In genomic region chr4:134591506-134592061, GRCm38 (mm10) we compare ENCODE assay signal across 7 mouse cellular contexts. TPM values are rescaled to one million over a fixed set of nuclear protein-coding genes. Genes with fewer than 3 reads are reported as not detected.
DNase-seq lines count a peak whose midpoint lies in the region; ATAC-seq and TF ChIP-seq lines count a peak whose summit lies in the region.

No protein-coding gene starts in this region.

- H3K36me3 ChIP-seq in embryonic facial prominence, embryonic 14.5 days (ENCODE audit: control insufficient read depth, insufficient read depth, low read length), result no peaks in the 10 kb centered on the region
- no peaks in the 10 kb centered on the region for H3K36me3 ChIP-seq in heart, embryonic 16.5 days (ENCODE audit: control insufficient read depth, insufficient read depth)
- H3K36me3 ChIP-seq in myocyte (ENCODE audit: control insufficient read depth, insufficient read depth), result no peaks in the 10 kb centered on the region

- H3K4me3 ChIP-seq in embryonic facial prominence, embryonic 14.5 days (ENCODE audit: low read depth, low read length), result no peak overlapping the region
- no peak overlapping the region for H3K4me3 ChIP-seq in heart, embryonic 16.5 days (ENCODE audit: low read length)
- no peak overlapping the region for H3K4me3 ChIP-seq in myocyte

- no peak overlapping the region for H3ac ChIP-seq in myocyte (ENCODE audit: control insufficient read depth, insufficient read length)

- H3K9ac ChIP-seq in embryonic facial prominence, embryonic 14.5 days (ENCODE audit: low read depth, low read length), result no peak overlapping the region
- H3K9ac ChIP-seq in heart, embryonic 16.5 days (ENCODE audit: low read length), result 0 out of 2 replicates have a peak overlapping the region, but pooled peaks have one; percentile 3

- H3K4me1 ChIP-seq in embryonic facial prominence, embryonic 14.5 days (ENCODE audit: control insufficient read depth, insufficient read depth, low read length), result no peaks in the 10 kb centered on the region; the same call in 1 of the 2 replicates
- peaks cover 19% of the 10 kb centered on the region for H3K4me1 ChIP-seq in heart, embryonic 16.5 days (ENCODE audit: control insufficient read depth, insufficient read depth, low read length)

- no peak for TF ChIP-seq POLR2A in myocyte (IDR thresholded peaks at IDR 0.05; ENCODE audit: insufficient read length, low read depth)

- DNase-seq in MN1 (ENCODE audit: low spot score), result peak; percentile 79
- DNase-seq in adrenal gland, adult (ENCODE audit: inconsistent age in 2 of 2, low spot score in 1 of 2), result peak; percentile 83 to 94
- peak; percentile 87 for DNase-seq in embryonic facial prominence, embryonic 14.5 days (ENCODE audit: low spot score)
- DNase-seq in kidney, postnatal 36 days, result peak; percentile 90 to 95

- peaks cover 4% of the 10 kb centered on the region for H3K79me2 ChIP-seq in myocyte (ENCODE audit: control insufficient read depth, insufficient read depth)

- no peak overlapping the region for H3K27ac ChIP-seq in embryonic facial prominence, embryonic 14.5 days (replicated peaks; ENCODE audit: low read depth, low read length)
- H3K27ac ChIP-seq in heart, embryonic 16.5 days (ENCODE audit: low read length), result peak overlapping the region; percentile 69

- H3K27me3 ChIP-seq in embryonic facial prominence, embryonic 14.5 days (replicated peaks; ENCODE audit: control insufficient read depth, insufficient read depth, low read length), result no peaks in the 10 kb centered on the region
- H3K27me3 ChIP-seq in heart, embryonic 16.5 days (ENCODE audit: control insufficient read depth, insufficient read depth, low read length), result no peaks in the 10 kb centered on the region
- H3K27me3 ChIP-seq in myocyte (ENCODE audit: control insufficient read depth, insufficient read depth, insufficient read length), result no peaks in the 10 kb centered on the region

- WGBS in embryonic facial prominence, embryonic 14.5 days, result 33% methylated on average over 9 of the region's 11 CpGs
- 31% methylated on average over 11 of the region's 11 CpGs for WGBS in heart, embryonic 16.5 days

- no peaks in the 10 kb centered on the region for H3K9me3 ChIP-seq in embryonic facial prominence, embryonic 14.5 days (ENCODE audit: control insufficient read depth, low read length)
- H3K9me3 ChIP-seq in heart, embryonic 16.5 days (replicated peaks; ENCODE audit: control insufficient read depth, low read length), result no peaks in the 10 kb centered on the region

- ATAC-seq in embryonic facial prominence, embryonic 14.5 days (ENCODE audit: low read depth), result peak; percentile 70
- ATAC-seq in heart, embryonic 16.5 days (replicated peaks; ENCODE audit: extremely low read depth, insufficient read depth, low FRiP score), result peak; percentile 70
- no peak for ATAC-seq in inflammation-experienced regulatory T-cells, adult 6 months

- H3K4me2 ChIP-seq in embryonic facial prominence, embryonic 14.5 days (ENCODE audit: low read depth, low read length), result no peak overlapping the region
- H3K4me2 ChIP-seq in heart, embryonic 16.5 days (ENCODE audit: low read depth, low read length), result no peak overlapping the region
- H3K4me2 ChIP-seq in myocyte (ENCODE audit: low read depth), result peak overlapping the region; percentile 12

TF ChIP-seq in myocyte, 11 proteins besides CTCF, POLR2A, EP300 and RAD21:
- peak in 2 of 3 experiments; percentile 89 to 97 for TF ChIP-seq MYOD1 (IDR thresholded peaks at IDR 0.05; ENCODE audit: control insufficient read depth in 1 of 3, insufficient read length in 2 of 3, low read depth in 2 of 3)
- peak; percentile 27 for TF ChIP-seq TCF3 (IDR thresholded peaks at IDR 0.05; ENCODE audit: insufficient read length, low read depth)
- TF ChIP-seq TCF12 (IDR thresholded peaks at IDR 0.05; ENCODE audit: insufficient read depth, poor library complexity, severe bottlenecking), result peak; percentile 34
- no peak for TF ChIP-seq E2F4 (IDR thresholded peaks at IDR 0.05; ENCODE audit: insufficient read depth)
- peak in 2 of 3 experiments; percentile 74 to 92 for TF ChIP-seq MYOG (IDR thresholded peaks at IDR 0.05; ENCODE audit: control insufficient read depth in 1 of 3, insufficient read depth in 1 of 3, insufficient read length in 2 of 3, low read depth in 2 of 3)

RNA-seq across cellular contexts. Expression of gene Selenon, which starts 39.6 kb away (rescaled TPM):
- 22.8 and 24.7 TPM in 2 replicates for polyA plus RNA-seq in embryonic facial prominence, embryonic 14.5 days (2014; fragmentation: Nextera tagmentation; extraction: Ambion mirVana)
- 5.4 and 7.9 TPM in 2 replicates for polyA plus RNA-seq in heart, embryonic 16.5 days (2015; fragmentation: Nextera tagmentation; extraction: Ambion mirVana)
- polyA plus RNA-seq in myocyte (2012; fragmentation: generic; extraction: Trizol), result 35.7 TPM
- under 1 TPM; 0.44 to 0.63 (median 0.63) TPM for polyA plus RNA-seq in inflammation-experienced regulatory T-cells, adult 6 months (2017; shearing (Covaris generic))

RNA-seq across cellular contexts. Expression of gene Mtfr1l, which starts 56.4 kb away (rescaled TPM):
- polyA plus RNA-seq in embryonic facial prominence, embryonic 14.5 days (2014; fragmentation: Nextera tagmentation; extraction: Ambion mirVana), result 126 and 137 TPM in 2 replicates
- polyA plus RNA-seq in heart, embryonic 16.5 days (2015; fragmentation: Nextera tagmentation; extraction: Ambion mirVana), result 165 and 167 TPM in 2 replicates
- 92.0 TPM for polyA plus RNA-seq in myocyte (2012; fragmentation: generic; extraction: Trizol)
- 100 to 1,000 TPM in 1 of 3 experiments, 10 to 100 TPM in 2; 64.7 to 110 (median 89.2) TPM for polyA plus RNA-seq in inflammation-experienced regulatory T-cells, adult 6 months (2017; shearing (Covaris generic))
